Mouse (Mus musculus) midbrain, embryonic 10.5 days (tissue): ENCODE results near the gene Hfe2. TPM values are rescaled to one million over a fixed set of nuclear protein-coding genes. Genes with fewer than 3 reads are reported as not detected.
"Not testable (repeated sequence)": the region's sequence is repeated elsewhere in the genome, so short reads cannot be mapped to it uniquely, and the experiment has no call there.

ENCODE experiments used
- DNase-seq: peaks from one replicate; pipeline ENCODE4 v3.0.0-alpha.2; 2017; ENCODE audit warnings: low spot score
- H3K27ac ChIP-seq: fragments of 300-500 bp; sonication (generic); replicated peaks from 2 replicates; pipeline ENCODE4 v1.5.1; 2016; ENCODE audit warnings: mild to moderate bottlenecking
- H3K27me3 ChIP-seq: fragments of 300-500 bp; sonication (generic); 2 replicates; pipeline ENCODE4 v1.6.1; 2016; ENCODE audit warnings: low read depth, mild to moderate bottlenecking; ENCODE audit not compliant: poor library complexity, severe bottlenecking
- H3K36me3 ChIP-seq: fragments of 300-500 bp; sonication (generic); 2 replicates; pipeline ENCODE4 v1.6.1; 2016; ENCODE audit warnings: mild to moderate bottlenecking, moderate library complexity
- H3K4me1 ChIP-seq: fragments of 300-500 bp; sonication (generic); 2 replicates; pipeline ENCODE4 v1.6.1; 2016
- H3K4me3 ChIP-seq: fragments of 300-500 bp; sonication (generic); 2 replicates; pipeline ENCODE4 v1.5.1; 2016; ENCODE audit warnings: mild to moderate bottlenecking, moderate library complexity
- H3K9me3 ChIP-seq: fragments of 300-500 bp; sonication (generic); replicated peaks from 2 replicates; pipeline ENCODE4 v1.6.1; 2016; ENCODE audit warnings: mild to moderate bottlenecking
- WGBS: fragments of 180-500 bp; shearing (Covaris S2); methylation state at CpG from one replicate; pipeline ENCODE4 v1.1.7; 2016; 5-methylcytosine and 5-hydroxymethylcytosine counted together
- polyA plus RNA-seq: library from polyadenylated mRNA; unstranded; fragments of >200 nt; fragmentation: Nextera tagmentation; extraction: Ambion mirVana; gene quantifications from 2 replicates; pipeline ENCODE4 v1.2.1, GENCODE M21; 2016

Hfe2 gene
- polyA plus RNA-seq, 1 experiment from 2014 or later: 2.1 TPM

DNA sequence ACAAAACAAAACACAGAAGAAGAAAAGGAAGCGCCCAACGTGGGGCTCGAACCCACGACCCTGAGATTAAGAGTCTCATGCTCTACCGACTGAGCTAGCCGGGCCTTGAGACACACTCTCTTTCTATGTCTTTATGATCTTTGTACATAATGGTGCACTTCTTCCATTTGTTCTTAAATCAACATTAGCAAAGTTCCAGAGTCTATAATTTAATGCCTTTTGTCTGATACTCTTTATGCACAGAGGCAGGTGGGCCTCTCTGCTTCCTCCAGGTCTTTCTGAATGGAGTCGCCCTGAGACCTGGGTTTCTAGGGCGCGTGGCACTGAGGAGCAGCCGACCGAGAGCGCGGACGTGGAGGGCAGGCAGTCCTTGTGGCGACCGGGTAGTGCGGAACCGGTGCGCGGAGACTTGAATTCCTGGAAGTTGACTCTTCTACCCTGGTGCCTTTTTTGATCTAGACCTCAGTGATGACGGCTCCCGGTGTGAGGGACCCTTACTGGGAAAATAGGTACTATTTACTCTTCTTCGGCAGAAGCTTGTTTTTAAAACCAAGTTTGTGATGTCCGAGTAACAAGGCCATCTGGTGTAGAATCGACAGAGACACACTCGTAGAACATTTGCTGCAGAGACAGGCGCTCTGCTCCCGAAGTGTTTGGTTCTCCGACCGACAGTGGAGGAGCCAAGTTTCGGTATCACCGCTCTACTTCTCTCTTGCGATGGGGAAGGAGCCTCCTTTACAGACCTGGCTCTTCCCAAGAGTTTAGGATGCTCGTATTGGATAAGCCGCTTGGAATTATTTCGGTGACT, 25.3 kb upstream of the Hfe2 start:
- Histone ChIP-seq H3K9me3 (no peaks in the 10 kb centered on the region), H3K27ac (peak overlapping the region; percentile 85), H3K27me3 (peaks cover 12% of the 10 kb centered on the region), H3K4me3 (peak overlapping the region; percentile 71), H3K36me3 (no peaks in the 10 kb centered on the region), H3K4me1 (peaks cover 28% of the 10 kb centered on the region)
- WGBS: under 1% methylated on average over 36 of the region's 36 CpGs
- peak; percentile 81 for DNase-seq

DNA sequence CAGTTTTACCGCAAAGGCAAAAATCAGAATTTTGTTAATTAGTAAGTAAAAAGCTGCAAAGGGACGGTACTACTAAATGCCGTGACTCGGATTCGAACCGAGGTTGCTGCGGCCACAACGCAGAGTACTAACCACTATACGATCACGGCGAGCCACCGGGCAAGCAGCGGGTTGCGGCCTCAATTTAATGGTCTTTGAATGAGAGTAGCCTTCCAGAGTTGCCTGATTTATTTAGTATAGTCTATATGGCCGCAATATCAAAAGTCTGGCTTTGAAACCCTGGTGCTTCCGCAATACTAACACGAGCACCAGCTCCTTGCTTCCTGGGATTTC, 24.7 kb upstream of the Hfe2 start:
- peaks cover 28% of the 10 kb centered on the region for H3K4me1 ChIP-seq
- peaks cover 12% of the 10 kb centered on the region for H3K27me3 ChIP-seq
- H3K27ac ChIP-seq: peak overlapping the region; percentile 85
- WGBS: under 1% methylated on average over 17 of the region's 17 CpGs
- no peaks in the 10 kb centered on the region for H3K36me3 ChIP-seq
- no peaks in the 10 kb centered on the region for H3K9me3 ChIP-seq
- peak overlapping the region; percentile 71 for H3K4me3 ChIP-seq
- peak; percentile 93 for DNase-seq

GRCm38 (mm10) chr3:96500691-96501265, 24.2 kb upstream of the Hfe2 start:
- Histone ChIP-seq H3K4me1 (peaks cover 28% of the 10 kb centered on the region), H3K27ac (peak overlapping the region; percentile 77), H3K27me3 (peaks cover 11% of the 10 kb centered on the region), H3K36me3 (no peaks in the 10 kb centered on the region), H3K4me3 (peak overlapping the region; percentile 71), H3K9me3 (no peaks in the 10 kb centered on the region)
- WGBS: under 1% methylated on average over 19 of the region's 19 CpGs
- DNase-seq: peak; percentile 75

DNA sequence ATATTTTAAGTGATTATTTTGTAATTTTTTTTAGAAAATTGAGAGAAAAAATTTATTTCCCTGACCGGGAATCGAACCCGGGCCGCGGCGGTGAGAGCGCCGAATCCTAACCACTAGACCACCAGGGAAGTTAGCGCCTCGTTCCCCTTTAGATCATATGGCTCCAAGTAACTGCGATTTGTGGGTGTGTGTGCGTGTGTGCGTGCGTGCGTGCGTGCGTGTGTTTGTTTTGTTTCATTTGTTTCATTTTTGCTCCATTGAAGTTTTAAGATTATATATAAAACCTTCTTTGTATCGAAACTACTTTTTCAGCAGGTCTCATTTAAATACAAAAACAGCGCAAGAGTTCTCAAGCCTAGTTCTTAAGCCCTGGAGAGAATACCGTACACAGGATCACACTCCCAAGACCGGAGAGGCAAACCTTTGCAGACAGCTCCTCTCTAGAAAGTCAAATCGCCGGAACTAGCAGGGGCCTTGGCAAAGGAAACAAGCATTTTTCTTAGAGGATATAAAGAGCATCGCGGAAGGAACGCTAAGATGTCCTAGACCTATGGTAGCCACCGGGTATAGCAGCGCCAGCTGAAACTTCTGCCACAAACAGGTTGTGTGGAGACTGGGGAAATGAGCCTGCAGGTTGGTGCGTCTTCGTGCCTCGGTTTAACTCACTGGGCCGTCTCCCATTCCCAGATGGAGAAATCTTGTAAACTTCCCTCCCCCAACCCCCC, 23.4 kb upstream of the Hfe2 start:
- Histone ChIP-seq H3K27ac (peak overlapping the region; percentile 75), H3K4me1 (peaks cover 22% of the 10 kb centered on the region), H3K27me3 (peaks cover 4% of the 10 kb centered on the region; the same call in 1 of the 2 replicates), H3K4me3 (peak overlapping the region; percentile 71), H3K9me3 (no peaks in the 10 kb centered on the region), H3K36me3 (no peaks in the 10 kb centered on the region)
- WGBS: under 1% methylated on average over 32 of the region's 32 CpGs
- DNase-seq: peak; percentile 87

DNA sequence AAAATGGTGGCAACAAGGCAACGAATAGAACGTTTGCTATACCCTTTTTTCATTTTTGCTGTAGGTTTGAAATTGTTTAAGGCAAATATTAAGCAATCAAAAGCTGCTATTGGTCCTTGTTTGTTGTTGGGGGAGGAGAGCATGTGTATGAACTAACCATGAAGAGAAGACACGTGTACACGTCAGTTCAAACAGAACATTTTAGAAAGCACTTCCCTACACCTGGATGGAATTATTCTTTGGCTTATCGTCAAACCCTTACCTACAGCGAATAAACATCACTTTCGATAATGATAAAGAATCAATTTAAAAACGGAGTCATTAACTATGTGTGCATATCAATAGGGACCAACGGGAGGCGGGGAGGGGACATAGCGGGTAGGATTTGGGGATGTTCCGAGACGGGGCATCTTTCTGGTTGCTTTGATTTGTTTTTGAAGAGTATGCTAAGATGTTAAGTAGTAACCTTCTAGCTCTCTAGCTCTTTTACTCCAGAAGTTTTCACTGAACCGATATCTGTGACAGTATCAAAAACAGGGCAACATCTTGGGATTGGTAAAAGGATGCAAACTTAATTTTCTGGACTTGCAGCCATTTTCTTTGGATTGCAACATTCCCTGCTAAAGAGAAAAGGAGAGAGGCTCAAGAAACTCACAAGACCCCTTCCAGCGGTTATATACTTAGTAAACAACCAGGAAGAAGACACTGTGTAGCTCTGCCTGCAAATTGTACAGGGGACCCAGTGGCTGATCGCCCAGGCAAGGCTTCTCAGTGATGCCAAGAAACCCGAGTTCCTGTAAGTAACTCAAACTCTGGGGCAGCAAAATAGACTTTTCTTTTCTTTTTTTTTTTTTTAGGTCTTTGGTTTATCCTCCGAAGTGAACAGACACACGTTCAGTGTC, 22.5 kb upstream of the Hfe2 start:
- Histone ChIP-seq H3K27ac (peak overlapping the region; percentile 64), H3K36me3 (no peaks in the 10 kb centered on the region), H3K4me3 (peak overlapping the region; percentile 71), H3K4me1 (peaks cover 14% of the 10 kb centered on the region), H3K27me3 (no peaks in the 10 kb centered on the region), H3K9me3 (no peaks in the 10 kb centered on the region)
- peak; percentile 30 for DNase-seq
- under 1% methylated on average over 19 of the region's 19 CpGs for WGBS

- Histone ChIP-seq H3K36me3 (no peaks in the 10 kb centered on the region), H3K27me3 (no peaks in the 10 kb centered on the region), H3K9me3 (no peaks in the 10 kb centered on the region), H3K4me3 (peak overlapping the region; percentile 71), H3K27ac (peak overlapping the region; percentile 64), H3K4me1 (peaks cover 13% of the 10 kb centered on the region)
- under 1% methylated on average over 7 of the region's 7 CpGs for WGBS
- peak; percentile 84 for DNase-seq
Measured at GRCm38 (mm10) chr3:96503083-96503450, 21.9 kb upstream of the Hfe2 start.

DNA sequence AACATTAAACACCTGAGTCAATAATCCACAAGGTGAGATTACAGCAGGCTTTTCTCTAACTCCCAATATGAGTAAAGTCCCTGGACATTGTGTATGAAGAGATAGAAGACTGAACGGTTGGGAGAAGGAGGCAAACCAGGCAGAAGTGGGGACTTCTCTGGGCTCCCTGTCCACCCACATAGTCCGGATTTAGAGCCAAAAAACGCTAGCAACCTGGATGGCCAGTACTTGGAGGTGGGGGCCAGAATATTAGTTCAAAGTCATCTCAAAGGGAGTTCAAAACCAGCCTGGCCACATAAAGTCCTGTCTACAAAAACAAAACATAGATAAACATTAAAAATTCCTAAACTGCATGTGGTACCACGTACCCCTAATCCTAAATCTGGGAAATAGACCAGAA, 21.0 kb upstream of the Hfe2 start:
- Histone ChIP-seq H3K36me3 (no peaks in the 10 kb centered on the region), H3K27me3 (no peaks in the 10 kb centered on the region), H3K4me3 (no peak overlapping the region), H3K4me1 (peaks cover 10% of the 10 kb centered on the region), H3K9me3 (no peaks in the 10 kb centered on the region), H3K27ac (no peak overlapping the region)
- 72% methylated on average over 4 of the region's 4 CpGs for WGBS
- DNase-seq: no peak

DNA sequence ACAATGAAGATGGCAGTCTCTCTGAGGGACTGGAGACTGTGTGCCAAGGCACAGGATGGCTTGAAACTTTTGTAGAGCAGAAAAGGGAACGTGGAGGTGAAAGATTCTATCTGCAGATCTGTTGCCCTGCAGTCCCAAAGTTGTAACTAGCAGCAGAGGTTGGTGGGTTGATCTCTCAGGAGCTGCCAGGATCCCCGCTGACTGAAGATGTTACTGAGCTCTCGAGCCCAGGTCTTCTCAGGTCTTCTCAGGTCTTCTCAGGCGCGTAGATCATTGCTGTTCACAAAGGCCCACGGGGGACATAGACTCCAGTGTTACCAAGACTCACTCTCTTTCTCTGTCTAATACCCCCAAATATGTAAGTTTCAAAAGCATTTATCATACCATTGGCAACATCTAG, 20.0 kb upstream of the Hfe2 start:
- no peaks in the 10 kb centered on the region for H3K27me3 ChIP-seq
- DNase-seq: no peak
- peaks cover 9% of the 10 kb centered on the region for H3K4me1 ChIP-seq
- no peaks in the 10 kb centered on the region for H3K9me3 ChIP-seq
- H3K27ac ChIP-seq: no peak overlapping the region
- H3K4me3 ChIP-seq: no peak overlapping the region
- H3K36me3 ChIP-seq: no peaks in the 10 kb centered on the region
- 88% methylated on average over 6 of the region's 6 CpGs for WGBS

DNA sequence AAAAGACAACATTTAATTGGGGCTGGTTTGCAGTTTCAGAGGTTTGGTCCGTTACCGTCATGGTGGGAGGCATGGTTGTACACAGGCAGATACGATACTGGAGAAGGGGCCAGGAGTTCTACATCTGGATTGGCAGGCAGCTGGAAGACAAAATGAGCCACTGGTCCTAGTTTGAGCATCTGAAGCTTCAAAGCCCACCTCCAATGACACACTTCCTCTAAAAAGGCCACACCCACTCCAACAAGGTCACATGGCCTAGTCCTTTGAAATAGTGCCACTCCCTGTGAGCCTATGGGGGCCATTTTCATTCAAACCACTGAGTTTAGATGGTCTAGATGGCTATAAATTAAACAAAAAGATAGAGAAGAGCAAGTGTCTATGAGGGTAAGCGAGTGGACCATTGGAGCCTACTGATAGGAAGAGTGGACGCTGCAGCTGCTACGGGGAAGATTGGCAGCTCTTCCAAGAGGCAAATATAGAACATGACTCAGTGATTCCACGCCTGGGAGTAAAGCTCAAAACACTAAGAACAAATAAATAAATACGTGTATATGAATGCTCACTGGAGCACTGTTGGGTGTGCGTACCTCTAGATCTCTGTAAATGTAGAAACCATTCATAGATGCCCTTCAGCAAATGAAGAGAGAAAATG, 18.4 kb upstream of the Hfe2 start:
- Histone ChIP-seq H3K36me3 (no peaks in the 10 kb centered on the region), H3K27ac (no peak overlapping the region), H3K27me3 (no peaks in the 10 kb centered on the region), H3K9me3 (no peaks in the 10 kb centered on the region), H3K4me3 (no peak overlapping the region), H3K4me1 (peaks cover 9% of the 10 kb centered on the region)
- 94% methylated on average over 9 of the region's 9 CpGs for WGBS
- no peak for DNase-seq

DNA sequence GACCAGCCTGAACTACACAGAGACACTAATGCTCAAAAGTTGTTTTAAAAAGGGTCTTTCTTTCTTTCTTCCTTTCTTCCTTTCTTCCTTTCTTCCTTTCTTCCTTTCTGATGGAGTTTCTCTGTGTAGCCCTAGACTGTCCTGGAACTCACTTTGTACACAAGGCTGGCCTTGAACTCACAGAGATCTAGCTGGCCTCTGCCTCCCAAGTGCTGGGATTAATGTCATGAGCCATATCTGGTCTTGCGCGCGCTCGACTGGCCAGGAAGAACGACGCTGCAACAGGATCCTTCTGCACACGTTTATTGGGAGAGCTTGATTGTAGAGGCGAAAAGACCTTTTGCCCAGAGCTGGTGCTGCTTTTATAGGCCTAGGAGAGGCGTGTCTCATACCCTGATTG, 17.0 kb upstream of the Hfe2 start:
- not testable (repeated sequence) for DNase-seq, H3K9me3 ChIP-seq, H3K4me3 ChIP-seq, H3K36me3 ChIP-seq, H3K27ac ChIP-seq, H3K4me1 ChIP-seq, H3K27me3 ChIP-seq
- WGBS: 94% methylated on average over 8 of the region's 9 CpGs

GRCm38 (mm10) chr3:96520171-96520570, 4.8 kb upstream of the Hfe2 start:
- H3K36me3 ChIP-seq: no peaks in the 10 kb centered on the region
- 62% methylated on average over 5 of the region's 5 CpGs for WGBS
- no peak for DNase-seq

DNA sequence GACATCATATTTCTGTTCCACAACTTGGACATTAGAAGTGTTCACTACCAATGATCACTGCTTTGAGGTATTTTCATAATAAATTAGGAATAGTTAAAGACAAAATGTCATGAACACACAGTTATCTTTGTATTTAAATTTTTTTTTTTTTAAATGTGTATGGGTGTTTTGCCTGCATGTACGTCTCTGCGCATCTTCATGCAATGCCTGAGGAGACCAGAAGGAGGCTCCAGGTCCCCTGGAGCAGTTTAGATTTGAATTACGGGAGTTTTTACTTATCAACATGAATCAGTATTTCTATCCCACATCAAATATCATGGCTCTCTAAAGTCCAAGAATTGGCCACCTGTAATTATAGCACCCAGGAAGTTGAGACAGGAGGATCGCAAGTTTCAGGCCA, 2.8 kb upstream of the Hfe2 start:
- WGBS: 66% methylated on average over 4 of the region's 4 CpGs
- H3K4me1 ChIP-seq: peaks cover 10% of the 10 kb centered on the region
- no peak for DNase-seq

More at GRCm38 (mm10) chr3:96520171-96520570, 4.8 kb upstream of the Hfe2 start:
- H3K4me3 ChIP-seq: no peak overlapping the region
- peaks cover 14% of the 10 kb centered on the region for H3K27me3 ChIP-seq
- no peak overlapping the region for H3K27ac ChIP-seq
- H3K4me1 ChIP-seq: no peaks in the 10 kb centered on the region
- no peaks in the 10 kb centered on the region for H3K9me3 ChIP-seq

More for the DNA sequence above, 2.8 kb upstream of the Hfe2 start:
- no peak overlapping the region for H3K27ac ChIP-seq
- H3K4me3 ChIP-seq: no peak overlapping the region
- H3K36me3 ChIP-seq: no peaks in the 10 kb centered on the region
- no peaks in the 10 kb centered on the region for H3K9me3 ChIP-seq
- peaks cover 34% of the 10 kb centered on the region for H3K27me3 ChIP-seq
